In genomic region chr13:71001278-71001677, GRCm38 (mm10) we compare ENCODE assay signal across 8 mouse cellular contexts.
DNase-seq lines count a peak whose midpoint lies in the region; ATAC-seq lines count a peak whose summit lies in the region.

No protein-coding gene starts in this region.

- no peak overlapping the region for H3K4me3 ChIP-seq in forebrain, embryonic 13.5 days
- no peak overlapping the region for H3K4me3 ChIP-seq in hindbrain, embryonic 13.5 days

- no peak overlapping the region for H3K27ac ChIP-seq in forebrain, embryonic 13.5 days
- no peak overlapping the region for H3K27ac ChIP-seq in hindbrain, embryonic 13.5 days

- ATAC-seq in forebrain, embryonic 13.5 days, result peak; percentile 77
- peak; percentile 79 for ATAC-seq in hindbrain, embryonic 13.5 days (ENCODE audit: low FRiP score)

- no peaks in the 10 kb centered on the region for H3K4me1 ChIP-seq in forebrain, embryonic 13.5 days
- H3K4me1 ChIP-seq in hindbrain, embryonic 13.5 days (replicated peaks), result 0 out of 2 replicates have a peak, but pooled peaks cover 5% of the 10 kb centered on the region

- no peak overlapping the region for H3K4me2 ChIP-seq in forebrain, embryonic 13.5 days
- no peak overlapping the region for H3K4me2 ChIP-seq in hindbrain, embryonic 13.5 days

- DNase-seq in ES-CJ7 (ENCODE audit: low read depth, low spot score), result peak; percentile 23
- DNase-seq in adrenal gland, postnatal 4 days (ENCODE audit: low spot score in 2 of 2), result peak; percentile 6 to 9
- peak; percentile 57 for DNase-seq in layer of hippocampus, adult 9-11 months
- peak; percentile 49 for DNase-seq in lung, postnatal 36 days
- DNase-seq in right cerebral cortex, postnatal 25 days, result peak; percentile 74
- DNase-seq in spleen, postnatal 4 days (ENCODE audit: low spot score in 2 of 2), result no peak

- H3K9ac ChIP-seq in forebrain, embryonic 13.5 days, result no peak overlapping the region
- no peak overlapping the region for H3K9ac ChIP-seq in hindbrain, embryonic 13.5 days

- peaks cover 12% of the 10 kb centered on the region; the same call in 1 of the 2 replicates for H3K27me3 ChIP-seq in forebrain, embryonic 13.5 days
- peaks cover 39% of the 10 kb centered on the region for H3K27me3 ChIP-seq in hindbrain, embryonic 13.5 days

- 9% methylated on average over 2 of the region's 2 CpGs for WGBS in forebrain, embryonic 13.5 days
- WGBS in hindbrain, embryonic 13.5 days, result 5% methylated on average over 2 of the region's 2 CpGs

- H3K36me3 ChIP-seq in forebrain, embryonic 13.5 days (ENCODE audit: poor library complexity, severe bottlenecking), result no peaks in the 10 kb centered on the region
- H3K36me3 ChIP-seq in hindbrain, embryonic 13.5 days, result no peaks in the 10 kb centered on the region

- H3K9me3 ChIP-seq in forebrain, embryonic 13.5 days (replicated peaks), result no peaks in the 10 kb centered on the region
- H3K9me3 ChIP-seq in hindbrain, embryonic 13.5 days, result no peaks in the 10 kb centered on the region

Comparison
In these comparisons a context has a peak if more than half of its experiments do, and no peak if none do; other contexts are left out.
1. DNase-seq: peak in ES-CJ7 (single experiment), adrenal gland, postnatal 4 days (2 of 2), layer of hippocampus, adult 9-11 months (single experiment), lung, postnatal 36 days (single experiment) and right cerebral cortex, postnatal 25 days (single experiment); none in spleen, postnatal 4 days (0 of 2).